Mouse (Mus musculus): ENCODE results near the gene Cfap70.

Cfap70 gene

GRCm38 (mm10) chr14:20423046-20423445 is 29.0 kb downstream of the Cfap70 start:
- DNase-seq (ENCODE audit: low read depth) = peak; percentile 51

GRCm38 (mm10) chr14:20422257-20422656 is 29.8 kb downstream of the Cfap70 start:
- DNase-seq (ENCODE audit: low read depth) = no peak

GRCm38 (mm10) chr14:20400071-20400470 is 52.0 kb downstream of the Cfap70 start:
- DNase-seq (ENCODE audit: low read depth) = peak; percentile 66

- DNase-seq (ENCODE audit: low read depth) = peak; percentile 74
Observed at GRCm38 (mm10) chr14:20398864-20399263, 53.2 kb downstream of the Cfap70 start.

GRCm38 (mm10) chr14:20397220-20397619 is 54.8 kb downstream of the Cfap70 start:
- no peak for DNase-seq (ENCODE audit: low read depth)

GRCm38 (mm10) chr14:20393205-20393913 is 58.7 kb downstream of the Cfap70 start, which contains the start of gene Mrps16:
Gene Mrps16 (minus strand): TSS chr14:20393634.
- DNase-seq (ENCODE audit: low read depth) = peak; percentile 97

GRCm38 (mm10) chr14:20392326-20392725 is 59.7 kb downstream of the Cfap70 start:
- DNase-seq (ENCODE audit: low read depth) = peak; percentile 33

GRCm38 (mm10) chr14:20389446-20390079 is 62.5 kb downstream of the Cfap70 start:
- no peak for DNase-seq (ENCODE audit: low read depth)

GRCm38 (mm10) chr14:20388441-20389129 is 63.4 kb downstream of the Cfap70 start, which contains the start of gene Dnajc9:
Gene Dnajc9 (minus strand): TSS chr14:20388910.
- DNase-seq (ENCODE audit: low read depth) = peak; percentile 95

GRCm38 (mm10) chr14:20379753-20380430 is 72.1 kb downstream of the Cfap70 start:
- no peak for DNase-seq (ENCODE audit: low read depth)

GRCm38 (mm10) chr14:20379087-20379640 is 72.9 kb downstream of the Cfap70 start:
- DNase-seq (ENCODE audit: low read depth) = no peak

- DNase-seq (ENCODE audit: low read depth) = no peak
Observed at GRCm38 (mm10) chr14:20378313-20379061, 73.5 kb downstream of the Cfap70 start.

GRCm38 (mm10) chr14:20377112-20377521 is 74.9 kb downstream of the Cfap70 start:
- DNase-seq (ENCODE audit: low read depth) = peak; percentile 45

- no peak for DNase-seq (ENCODE audit: low read depth)
Observed at GRCm38 (mm10) chr14:20371854-20372253, 80.2 kb downstream of the Cfap70 start.

- no peak for DNase-seq (ENCODE audit: low read depth)
Observed at GRCm38 (mm10) chr14:20370798-20371197, 81.2 kb downstream of the Cfap70 start.

- DNase-seq (ENCODE audit: low read depth) = no peak
Observed at GRCm38 (mm10) chr14:20368271-20368670, 83.8 kb downstream of the Cfap70 start.

GRCm38 (mm10) chr14:20363230-20363629 is 88.8 kb downstream of the Cfap70 start:
- DNase-seq (ENCODE audit: low read depth) = no peak

GRCm38 (mm10) chr14:20347991-20348541 is 104.0 kb downstream of the Cfap70 start, which contains the start of the genes Ecd and Fam149b:
Gene Ecd (minus strand): TSS chr14:20348121.
Gene Fam149b (plus strand): TSS chr14:20348162.
- peak; percentile 96 for DNase-seq (ENCODE audit: low read depth)

GRCm38 (mm10) chr14:20347441-20347990 is 104.5 kb downstream of the Cfap70 start:
- no peak for DNase-seq (ENCODE audit: low read depth)

GRCm38 (mm10) chr14:20345885-20346284 is 106.1 kb downstream of the Cfap70 start:
- no peak for DNase-seq (ENCODE audit: low read depth)

Data from NIH3T3 (cell line).